Mouse (Mus musculus): Measurements from ENCODE around the gene Stard7. TPM values are rescaled to one million over a fixed set of nuclear protein-coding genes. Genes with fewer than 3 reads are reported as not detected.

Gene Stard7
- polyA plus RNA-seq, 1 experiment from 2014 or later, result 85.5 TPM

- Histone ChIP-seq H3K4me3 (ENCODE audit: low read depth, low read length) (peak within 1 kb of the TSS; percentile 58), H3K4me1 (ENCODE audit: control insufficient read depth, insufficient read depth, low read length) (no peaks in the 10 kb centered on the region; the same call in none of the 2 replicates), H3K36me3 (ENCODE audit: control insufficient read depth, insufficient read depth, low read length) (no peaks in the 10 kb centered on the region), H3K9me3 (ENCODE audit: control insufficient read depth, low read length) (no peaks in the 10 kb centered on the region), H3K4me2 (ENCODE audit: low read depth, low read length) (peak within 1 kb of the TSS; percentile 97), H3K9ac (ENCODE audit: low read depth, low read length) (peak within 1 kb of the TSS; percentile 68), H3K27me3 (replicated peaks; ENCODE audit: control insufficient read depth, insufficient read depth, low read length) (peaks cover 29% of the 10 kb centered on the region; the same call in 1 of the 2 replicates), H3K27ac (replicated peaks; ENCODE audit: low read depth, low read length) (no peak within 1 kb of the TSS)
- ATAC-seq (ENCODE audit: low read depth) (peak; percentile 75), DNase-seq (ENCODE audit: low spot score) (peak; percentile 68)
- 0% methylated on average over 8 of the region's 76 CpGs for WGBS
These were observed 65.9 kb downstream of the Stard7 start, which contains the start of gene Dusp2 for GRCm38 (mm10) chr2:127335767-127336496. TSS of gene Dusp2 (plus strand) at chr2:127336159.

- H3K36me3 ChIP-seq (ENCODE audit: control insufficient read depth, insufficient read depth, low read length), result no peaks in the 10 kb centered on the region
- ATAC-seq (ENCODE audit: low read depth) (no peak), DNase-seq (ENCODE audit: low spot score) (no peak)
- H3K27ac ChIP-seq (replicated peaks; ENCODE audit: low read depth, low read length), result no peak overlapping the region
- peaks cover 29% of the 10 kb centered on the region; the same call in 1 of the 2 replicates for H3K27me3 ChIP-seq (replicated peaks; ENCODE audit: control insufficient read depth, insufficient read depth, low read length)
- H3K4me1 ChIP-seq (ENCODE audit: control insufficient read depth, insufficient read depth, low read length), result no peaks in the 10 kb centered on the region; the same call in none of the 2 replicates
- H3K4me2 ChIP-seq (ENCODE audit: low read depth, low read length), result peak overlapping the region; percentile 97
- H3K9ac ChIP-seq (ENCODE audit: low read depth, low read length), result peak overlapping the region; percentile 68
- H3K4me3 ChIP-seq (ENCODE audit: low read depth, low read length), result peak overlapping the region; percentile 58
- no peaks in the 10 kb centered on the region for H3K9me3 ChIP-seq (ENCODE audit: control insufficient read depth, low read length)
- whole genome bisulfite sequencing, result 5% methylated on average over 18 of the region's 33 CpGs
These were observed 66.4 kb downstream of the Stard7 start for GRCm38 (mm10) chr2:127336497-127336832.

GRCm38 (mm10) chr2:127336885-127337284, 66.9 kb downstream of the Stard7 start:
- Histone ChIP-seq H3K36me3 (ENCODE audit: control insufficient read depth, insufficient read depth, low read length) (no peaks in the 10 kb centered on the region), H3K27ac (replicated peaks; ENCODE audit: low read depth, low read length) (no peak overlapping the region), H3K4me3 (ENCODE audit: low read depth, low read length) (peak overlapping the region; percentile 58), H3K4me1 (ENCODE audit: control insufficient read depth, insufficient read depth, low read length) (no peaks in the 10 kb centered on the region; the same call in none of the 2 replicates), H3K27me3 (replicated peaks; ENCODE audit: control insufficient read depth, insufficient read depth, low read length) (peaks cover 29% of the 10 kb centered on the region; the same call in 1 of the 2 replicates), H3K4me2 (ENCODE audit: low read depth, low read length) (peak overlapping the region; percentile 97), H3K9ac (ENCODE audit: low read depth, low read length) (peak overlapping the region; percentile 68), H3K9me3 (ENCODE audit: control insufficient read depth, low read length) (no peaks in the 10 kb centered on the region)
- ATAC-seq (ENCODE audit: low read depth) (no peak), DNase-seq (ENCODE audit: low spot score) (no peak)
- 49% methylated on average over 5 of the region's 5 CpGs for WGBS

GRCm38 (mm10) chr2:127337531-127337930, 67.5 kb downstream of the Stard7 start:
- Histone ChIP-seq H3K27ac (replicated peaks; ENCODE audit: low read depth, low read length) (no peak overlapping the region), H3K9ac (ENCODE audit: low read depth, low read length) (no peak overlapping the region), H3K36me3 (ENCODE audit: control insufficient read depth, insufficient read depth, low read length) (no peaks in the 10 kb centered on the region), H3K9me3 (ENCODE audit: control insufficient read depth, low read length) (no peaks in the 10 kb centered on the region), H3K4me2 (ENCODE audit: low read depth, low read length) (peak overlapping the region; percentile 97), H3K4me3 (ENCODE audit: low read depth, low read length) (peak overlapping the region; percentile 58), H3K27me3 (replicated peaks; ENCODE audit: control insufficient read depth, insufficient read depth, low read length) (peaks cover 29% of the 10 kb centered on the region; the same call in 1 of the 2 replicates), H3K4me1 (ENCODE audit: control insufficient read depth, insufficient read depth, low read length) (no peaks in the 10 kb centered on the region; the same call in none of the 2 replicates)
- 70% methylated on average over 11 of the region's 11 CpGs for WGBS
- DNase-seq (ENCODE audit: low spot score), result no peak
- ATAC-seq (ENCODE audit: low read depth), result no peak

- no peaks in the 10 kb centered on the region; the same call in none of the 2 replicates for H3K4me1 ChIP-seq (ENCODE audit: control insufficient read depth, insufficient read depth, low read length)
- DNase-seq (ENCODE audit: low spot score) (no peak), ATAC-seq (ENCODE audit: low read depth) (no peak)
- no peak overlapping the region for H3K9ac ChIP-seq (ENCODE audit: low read depth, low read length)
- no peak overlapping the region for H3K27ac ChIP-seq (replicated peaks; ENCODE audit: low read depth, low read length)
- H3K9me3 ChIP-seq (ENCODE audit: control insufficient read depth, low read length), result no peaks in the 10 kb centered on the region
- WGBS, result 53% methylated on average over 7 of the region's 7 CpGs
- H3K27me3 ChIP-seq (replicated peaks; ENCODE audit: control insufficient read depth, insufficient read depth, low read length), result peaks cover 29% of the 10 kb centered on the region; the same call in 1 of the 2 replicates
- H3K4me3 ChIP-seq (ENCODE audit: low read depth, low read length), result no peak overlapping the region
- H3K36me3 ChIP-seq (ENCODE audit: control insufficient read depth, insufficient read depth, low read length), result no peaks in the 10 kb centered on the region
- H3K4me2 ChIP-seq (ENCODE audit: low read depth, low read length), result peak overlapping the region; percentile 97
These were observed 68.0 kb downstream of the Stard7 start for GRCm38 (mm10) chr2:127338012-127338411.

- no peaks in the 10 kb centered on the region; the same call in none of the 2 replicates for H3K4me1 ChIP-seq (ENCODE audit: control insufficient read depth, insufficient read depth, low read length)
- no peak for ATAC-seq (ENCODE audit: low read depth)
- H3K9ac ChIP-seq (ENCODE audit: low read depth, low read length), result no peak within 1 kb of the TSS
- peak within 1 kb of the TSS; percentile 58; the same call in 1 of the 2 replicates for H3K4me3 ChIP-seq (ENCODE audit: low read depth, low read length)
- peaks cover 29% of the 10 kb centered on the region; the same call in 1 of the 2 replicates for H3K27me3 ChIP-seq (replicated peaks; ENCODE audit: control insufficient read depth, insufficient read depth, low read length)
- peak within 1 kb of the TSS; percentile 97 for H3K4me2 ChIP-seq (ENCODE audit: low read depth, low read length)
- DNase-seq (ENCODE audit: low spot score), result no peak
- H3K27ac ChIP-seq (replicated peaks; ENCODE audit: low read depth, low read length), result no peak within 1 kb of the TSS
- no peaks in the 10 kb centered on the region for H3K9me3 ChIP-seq (ENCODE audit: control insufficient read depth, low read length)
- WGBS, result 59% methylated on average over 4 of the region's 4 CpGs
- H3K36me3 ChIP-seq (ENCODE audit: control insufficient read depth, insufficient read depth, low read length), result no peaks in the 10 kb centered on the region
These were observed 68.4 kb downstream of the Stard7 start, which contains the start of gene Astl for GRCm38 (mm10) chr2:127338416-127338815. TSS of gene Astl (plus strand) at chr2:127338639.

- Histone ChIP-seq H3K36me3 (ENCODE audit: control insufficient read depth, insufficient read depth, low read length) (no peaks in the 10 kb centered on the region), H3K4me2 (ENCODE audit: low read depth, low read length) (no peak overlapping the region), H3K9me3 (ENCODE audit: control insufficient read depth, low read length) (no peaks in the 10 kb centered on the region), H3K4me3 (ENCODE audit: low read depth, low read length) (no peak overlapping the region), H3K9ac (ENCODE audit: low read depth, low read length) (no peak overlapping the region), H3K4me1 (ENCODE audit: control insufficient read depth, insufficient read depth, low read length) (no peaks in the 10 kb centered on the region; the same call in none of the 2 replicates), H3K27ac (replicated peaks; ENCODE audit: low read depth, low read length) (no peak overlapping the region), H3K27me3 (replicated peaks; ENCODE audit: control insufficient read depth, insufficient read depth, low read length) (peaks cover 29% of the 10 kb centered on the region; the same call in 1 of the 2 replicates)
- no peak for DNase-seq (ENCODE audit: low spot score)
- no peak for ATAC-seq (ENCODE audit: low read depth)
- WGBS, result 63% methylated on average over 4 of the region's 4 CpGs
These were observed 68.8 kb downstream of the Stard7 start for GRCm38 (mm10) chr2:127338833-127339232.

- no peak overlapping the region for H3K4me3 ChIP-seq (ENCODE audit: low read depth, low read length)
- no peaks in the 10 kb centered on the region for H3K36me3 ChIP-seq (ENCODE audit: control insufficient read depth, insufficient read depth, low read length)
- peaks cover 27% of the 10 kb centered on the region; the same call in 1 of the 2 replicates for H3K27me3 ChIP-seq (replicated peaks; ENCODE audit: control insufficient read depth, insufficient read depth, low read length)
- H3K4me2 ChIP-seq (ENCODE audit: low read depth, low read length), result no peak overlapping the region
- ATAC-seq (ENCODE audit: low read depth), result no peak
- 83% methylated on average over 6 of the region's 6 CpGs for WGBS
- H3K4me1 ChIP-seq (ENCODE audit: control insufficient read depth, insufficient read depth, low read length), result no peaks in the 10 kb centered on the region; the same call in 1 of the 2 replicates
- DNase-seq (ENCODE audit: low spot score), result no peak
- no peak overlapping the region for H3K9ac ChIP-seq (ENCODE audit: low read depth, low read length)
- no peak overlapping the region for H3K27ac ChIP-seq (replicated peaks; ENCODE audit: low read depth, low read length)
- H3K9me3 ChIP-seq (ENCODE audit: control insufficient read depth, low read length), result no peaks in the 10 kb centered on the region
These were observed 69.2 kb downstream of the Stard7 start for GRCm38 (mm10) chr2:127339262-127339661.
